Mouse (Mus musculus): ENCODE measurements at regions not wholly inside any gene's neighbourhood (a gene's known extent, or its start where the extent isn't known, plus 50 kb on each side); places are given as distances from the start of the nearest gene placed in this dataset.
A peak's percentile ranks its signal among the peaks of the same experiment; 100 is the strongest.

DNA sequence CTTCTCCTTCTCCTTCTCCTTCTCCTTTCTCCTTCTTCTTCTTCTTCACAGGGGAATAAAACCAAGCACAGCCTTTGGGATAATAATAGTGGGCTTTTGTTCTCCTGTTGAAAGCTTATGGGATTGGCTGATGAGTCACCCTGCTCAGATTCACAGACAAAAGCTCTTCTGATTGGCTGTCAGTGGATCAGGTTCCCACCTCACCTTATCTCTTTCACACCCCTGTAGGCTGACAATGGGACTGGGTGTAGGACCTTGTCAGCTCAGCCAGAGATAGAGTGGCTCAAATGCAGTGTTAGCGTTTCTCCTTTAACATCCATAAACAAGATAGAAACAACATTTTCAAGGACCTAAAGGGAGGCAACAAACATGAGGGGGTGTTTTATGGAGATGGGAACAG lies 263.9 kb downstream of the Ndfip2 start:
- Histone ChIP-seq H3K27me3 (ENCODE audit: control insufficient read depth in 1 of 2, insufficient read depth in 2 of 2, low read length in 2 of 2) (no peaks in the 10 kb centered on the region), H3K9me3 (replicated peaks; ENCODE audit: insufficient read depth, low read length) (no peaks in the 10 kb centered on the region), H3K36me3 (ENCODE audit: control insufficient read depth in 1 of 2, insufficient read depth in 2 of 2, low read length in 2 of 2) (no peaks in the 10 kb centered on the region), H3K79me2 (ENCODE audit: control insufficient read depth, insufficient read depth, low read length, poor library complexity) (no peaks in the 10 kb centered on the region), H3K27ac (ENCODE audit: control insufficient read depth, low read depth, low read length) (no peak overlapping the region), H3K4me1 (ENCODE audit: control insufficient read depth in 1 of 2, insufficient read depth in 2 of 2, low read length in 2 of 2) (no peaks in the 10 kb centered on the region), H3K4me3 (ENCODE audit: control insufficient read depth in 1 of 2, insufficient read depth in 1 of 2, low read depth in 2 of 2, low read length in 2 of 2) (no peak overlapping the region), H3K9ac (ENCODE audit: control insufficient read depth, low read depth, low read length, poor library complexity, severe bottlenecking) (no peak overlapping the region)
- TF ChIP-seq SIN3A (IDR thresholded peaks at IDR 0.05; ENCODE audit: low read length) (no peak), TCF12 (IDR thresholded peaks at IDR 0.05; ENCODE audit: low read depth, low read length) (no peak), RCOR1 (IDR thresholded peaks at IDR 0.05; ENCODE audit: low read depth, low read length) (no peak), POLR2A (IDR thresholded peaks at IDR 0.05; ENCODE audit: control insufficient read depth in 1 of 2, insufficient read depth in 1 of 2, low read depth in 1 of 2, low read length in 2 of 2, poor library complexity in 1 of 2) (no peak), NRF1 (IDR thresholded peaks at IDR 0.05; ENCODE audit: insufficient read depth, low read depth, low read length, poor library complexity, severe bottlenecking) (no peak), ZKSCAN1 (IDR thresholded peaks at IDR 0.05; ENCODE audit: low read depth, low read length) (no peak), TAL1 (IDR thresholded peaks at IDR 0.05; ENCODE audit: low read length) (no peak), JUND (IDR thresholded peaks at IDR 0.05; ENCODE audit: low read depth, low read length) (no peak), MYB (IDR thresholded peaks at IDR 0.05; ENCODE audit: low read depth, low read length) (no peak), ETS1 (IDR thresholded peaks at IDR 0.05; ENCODE audit: low read depth, low read length) (no peak), NELFE (IDR thresholded peaks at IDR 0.05; ENCODE audit: low read depth, low read length) (no peak), ZNF384 (IDR thresholded peaks at IDR 0.05; ENCODE audit: low read depth, low read length) (no peak), MXI1 (IDR thresholded peaks at IDR 0.05; ENCODE audit: low read depth, low read length) (no peak), MAZ (IDR thresholded peaks at IDR 0.05; ENCODE audit: low read depth, low read length) (no peak), POLR2AphosphoS5 (IDR thresholded peaks at IDR 0.05; ENCODE audit: borderline replicate concordance, low read depth, low read length) (no peak), ELF1 (IDR thresholded peaks at IDR 0.05; ENCODE audit: low read depth, low read length) (no peak)
- DNase-seq (ENCODE audit: low read depth, low spot score): peak; percentile 14

DNA sequence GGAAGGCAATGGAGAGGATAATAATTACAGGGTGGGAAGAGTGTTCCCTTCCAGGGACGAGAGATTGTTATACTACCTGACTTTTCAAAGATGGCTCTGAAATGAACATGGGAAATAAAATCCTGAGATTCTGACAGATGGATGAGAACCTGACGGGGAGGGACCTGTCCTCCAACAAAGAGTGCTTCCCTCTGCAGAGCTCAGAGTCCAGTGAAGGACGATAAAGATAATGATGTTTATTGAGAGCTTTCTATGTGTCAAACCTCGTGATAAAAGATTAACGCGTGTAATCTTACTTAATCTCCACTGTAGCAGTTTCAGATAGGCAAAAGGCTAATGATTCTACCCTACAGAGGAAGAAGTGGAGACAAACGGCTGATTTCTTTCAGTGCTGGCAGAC lies 260.3 kb downstream of the Ndfip2 start:
- Histone ChIP-seq H3K4me3 (ENCODE audit: control insufficient read depth in 1 of 2, insufficient read depth in 1 of 2, low read depth in 2 of 2, low read length in 2 of 2) (no peak overlapping the region), H3K9me3 (replicated peaks; ENCODE audit: insufficient read depth, low read length) (no peaks in the 10 kb centered on the region)

DNA sequence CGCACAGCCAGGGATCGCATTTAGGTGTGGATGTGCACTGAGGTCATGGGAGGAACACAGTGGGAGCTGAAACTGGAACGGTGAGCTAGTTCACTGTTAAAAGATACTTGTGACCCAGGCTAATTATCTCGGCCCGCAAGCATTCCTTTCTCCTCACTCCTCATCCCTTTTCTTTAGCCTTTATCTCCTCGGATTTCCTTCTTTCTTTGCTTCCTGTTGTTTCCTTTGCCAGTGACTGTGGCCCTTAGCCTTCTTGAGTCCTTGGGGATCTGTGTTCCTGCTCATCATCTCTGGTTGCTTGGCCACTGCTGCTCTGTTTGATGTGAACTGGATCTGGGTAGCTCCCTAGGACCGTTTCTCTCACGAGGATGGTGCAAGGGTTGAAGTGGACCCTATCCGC lies 256.0 kb downstream of the Ndfip2 start:
- Histone ChIP-seq H3K9me3 (replicated peaks; ENCODE audit: insufficient read depth, low read length) (no peaks in the 10 kb centered on the region), H3K4me1 (ENCODE audit: control insufficient read depth in 1 of 2, insufficient read depth in 2 of 2, low read length in 2 of 2) (peaks cover 4 to 5% of the 10 kb centered on the region in 2 experiments; a peak in 3 of 4 replicates), H3K27ac (ENCODE audit: control insufficient read depth, low read depth, low read length) (no peak overlapping the region), H3K27me3 (ENCODE audit: control insufficient read depth in 1 of 2, insufficient read depth in 2 of 2, low read length in 2 of 2) (no peaks in the 10 kb centered on the region), H3K36me3 (ENCODE audit: control insufficient read depth in 1 of 2, insufficient read depth in 2 of 2, low read length in 2 of 2) (peaks cover 0 to 6% of the 10 kb centered on the region in 2 experiments; a peak in 2 of 4 replicates), H3K4me3 (ENCODE audit: control insufficient read depth in 1 of 2, insufficient read depth in 1 of 2, low read depth in 2 of 2, low read length in 2 of 2) (no peak overlapping the region), H3K9ac (ENCODE audit: control insufficient read depth, low read depth, low read length, poor library complexity, severe bottlenecking) (no peak overlapping the region), H3K79me2 (ENCODE audit: control insufficient read depth, insufficient read depth, low read length, poor library complexity) (no peaks in the 10 kb centered on the region)
- TF ChIP-seq ZNF384 (IDR thresholded peaks at IDR 0.05; ENCODE audit: low read depth, low read length): no peak
- DNase-seq (ENCODE audit: low read depth, low spot score): no peak

More for the DNA sequence above, 260.3 kb downstream of the Ndfip2 start:
- H3K4me1 ChIP-seq (ENCODE audit: control insufficient read depth in 1 of 2, insufficient read depth in 2 of 2, low read length in 2 of 2): no peaks in the 10 kb centered on the region
- no peaks in the 10 kb centered on the region for H3K79me2 ChIP-seq (ENCODE audit: control insufficient read depth, insufficient read depth, low read length, poor library complexity)
- no peak overlapping the region for H3K27ac ChIP-seq (ENCODE audit: control insufficient read depth, low read depth, low read length)
- TF ChIP-seq MYC (IDR thresholded peaks at IDR 0.05; ENCODE audit: low read depth, low read length): no peak
- H3K27me3 ChIP-seq (ENCODE audit: control insufficient read depth in 1 of 2, insufficient read depth in 2 of 2, low read length in 2 of 2): no peaks in the 10 kb centered on the region
- H3K36me3 ChIP-seq (ENCODE audit: control insufficient read depth in 1 of 2, insufficient read depth in 2 of 2, low read length in 2 of 2): no peaks in the 10 kb centered on the region
- no peak for DNase-seq (ENCODE audit: low read depth, low spot score)
- no peak overlapping the region for H3K9ac ChIP-seq (ENCODE audit: control insufficient read depth, low read depth, low read length, poor library complexity, severe bottlenecking)
